Mouse (Mus musculus): ENCODE measurements at regions not wholly inside any gene's neighbourhood (a gene's known extent, or its start where the extent isn't known, plus 50 kb on each side); places are given as distances from the start of the nearest gene placed in this dataset.

- H3K27ac ChIP-seq, result no peak overlapping the region
- no peaks in the 10 kb centered on the region for H3K4me1 ChIP-seq (replicated peaks; ENCODE audit: insufficient read depth, low read length)
- no peak overlapping the region for H3K9ac ChIP-seq (ENCODE audit: low read depth, low read length)
- no peak for DNase-seq (ENCODE audit: low spot score)
- 87% methylated on average over 3 of the region's 3 CpGs for WGBS
- H3K4me3 ChIP-seq (replicated peaks; ENCODE audit: low read depth, low read length), result no peak overlapping the region
- ATAC-seq (replicated peaks; ENCODE audit: low FRiP score, low read depth), result no peak
- no peaks in the 10 kb centered on the region for H3K27me3 ChIP-seq (ENCODE audit: insufficient read depth, low read length)
- no peaks in the 10 kb centered on the region for H3K36me3 ChIP-seq (ENCODE audit: insufficient read depth, low read length)
- H3K4me2 ChIP-seq (ENCODE audit: low read length), result no peak overlapping the region
- H3K9me3 ChIP-seq (replicated peaks; ENCODE audit: low read length), result no peaks in the 10 kb centered on the region
- TF ChIP-seq CTCF (IDR thresholded peaks at IDR 0.05; ENCODE audit: low read depth), result no peak
These were observed 385.3 kb downstream of the Cdk5rap2 start for GRCm38 (mm10) chr4:70024838-70025376.

GRCm38 (mm10) chr4:70020905-70021470 lies 389.3 kb downstream of the Cdk5rap2 start:
- Histone ChIP-seq H3K9ac (ENCODE audit: low read depth, low read length) (no peak overlapping the region), H3K4me3 (replicated peaks; ENCODE audit: low read depth, low read length) (no peak overlapping the region), H3K4me1 (replicated peaks; ENCODE audit: insufficient read depth, low read length) (no peaks in the 10 kb centered on the region), H3K36me3 (ENCODE audit: insufficient read depth, low read length) (no peaks in the 10 kb centered on the region), H3K9me3 (replicated peaks; ENCODE audit: low read length) (no peaks in the 10 kb centered on the region), H3K4me2 (ENCODE audit: low read length) (no peak overlapping the region), H3K27me3 (ENCODE audit: insufficient read depth, low read length) (no peaks in the 10 kb centered on the region), H3K27ac (no peak overlapping the region)
- WGBS, result 50% methylated on average over 6 of the region's 6 CpGs
- DNase-seq (ENCODE audit: low spot score) (peak; percentile 53), ATAC-seq (replicated peaks; ENCODE audit: low FRiP score, low read depth) (no peak)
- TF ChIP-seq CTCF (IDR thresholded peaks at IDR 0.05; ENCODE audit: low read depth), result no peak

GRCm38 (mm10) chr4:70012220-70012580 lies 398.0 kb downstream of the Cdk5rap2 start:
- Histone ChIP-seq H3K9ac (ENCODE audit: low read depth, low read length) (no peak overlapping the region), H3K27me3 (ENCODE audit: insufficient read depth, low read length) (no peaks in the 10 kb centered on the region), H3K27ac (no peak overlapping the region), H3K4me3 (replicated peaks; ENCODE audit: low read depth, low read length) (no peak overlapping the region), H3K36me3 (ENCODE audit: insufficient read depth, low read length) (no peaks in the 10 kb centered on the region), H3K4me2 (ENCODE audit: low read length) (no peak overlapping the region), H3K9me3 (replicated peaks; ENCODE audit: low read length) (no peaks in the 10 kb centered on the region), H3K4me1 (replicated peaks; ENCODE audit: insufficient read depth, low read length) (no peaks in the 10 kb centered on the region)
- WGBS, result 62% methylated on average over 6 of the region's 6 CpGs
- ATAC-seq (replicated peaks; ENCODE audit: low FRiP score, low read depth), result no peak
- no peak for DNase-seq (ENCODE audit: low spot score)
- no peak for TF ChIP-seq CTCF (IDR thresholded peaks at IDR 0.05; ENCODE audit: low read depth)

GRCm38 (mm10) chr4:70011491-70012219 lies 398.6 kb downstream of the Cdk5rap2 start:
- Histone ChIP-seq H3K9me3 (replicated peaks; ENCODE audit: low read length) (no peaks in the 10 kb centered on the region), H3K27me3 (ENCODE audit: insufficient read depth, low read length) (no peaks in the 10 kb centered on the region), H3K36me3 (ENCODE audit: insufficient read depth, low read length) (no peaks in the 10 kb centered on the region), H3K9ac (ENCODE audit: low read depth, low read length) (no peak overlapping the region), H3K27ac (no peak overlapping the region), H3K4me3 (replicated peaks; ENCODE audit: low read depth, low read length) (no peak overlapping the region), H3K4me2 (ENCODE audit: low read length) (no peak overlapping the region), H3K4me1 (replicated peaks; ENCODE audit: insufficient read depth, low read length) (no peaks in the 10 kb centered on the region)
- WGBS, result 68% methylated on average over 4 of the region's 4 CpGs
- DNase-seq (ENCODE audit: low spot score) (no peak), ATAC-seq (replicated peaks; ENCODE audit: low FRiP score, low read depth) (no peak)
- TF ChIP-seq CTCF (IDR thresholded peaks at IDR 0.05; ENCODE audit: low read depth), result no peak

GRCm38 (mm10) chr4:70010466-70010865 lies 399.8 kb downstream of the Cdk5rap2 start:
- TF ChIP-seq CTCF (IDR thresholded peaks at IDR 0.05; ENCODE audit: low read depth), result no peak
- ATAC-seq (replicated peaks; ENCODE audit: low FRiP score, low read depth) (no peak), DNase-seq (ENCODE audit: low spot score) (no peak)
- Histone ChIP-seq H3K4me1 (replicated peaks; ENCODE audit: insufficient read depth, low read length) (no peaks in the 10 kb centered on the region), H3K9me3 (replicated peaks; ENCODE audit: low read length) (no peaks in the 10 kb centered on the region), H3K4me2 (ENCODE audit: low read length) (no peak overlapping the region), H3K27me3 (ENCODE audit: insufficient read depth, low read length) (no peaks in the 10 kb centered on the region), H3K36me3 (ENCODE audit: insufficient read depth, low read length) (no peaks in the 10 kb centered on the region), H3K9ac (ENCODE audit: low read depth, low read length) (no peak overlapping the region), H3K27ac (no peak overlapping the region), H3K4me3 (replicated peaks; ENCODE audit: low read depth, low read length) (no peak overlapping the region)
- WGBS, result 64% methylated on average over 1 of the region's 1 CpGs

GRCm38 (mm10) chr4:70004966-70005365 lies 405.3 kb downstream of the Cdk5rap2 start:
- no peak for ATAC-seq (replicated peaks; ENCODE audit: low FRiP score, low read depth)
- H3K4me1 ChIP-seq (replicated peaks; ENCODE audit: insufficient read depth, low read length), result no peaks in the 10 kb centered on the region
- H3K4me2 ChIP-seq (ENCODE audit: low read length), result no peak overlapping the region
- H3K4me3 ChIP-seq (replicated peaks; ENCODE audit: low read depth, low read length), result no peak overlapping the region
- DNase-seq (ENCODE audit: low spot score), result no peak
- no peaks in the 10 kb centered on the region for H3K36me3 ChIP-seq (ENCODE audit: insufficient read depth, low read length)
- H3K27ac ChIP-seq, result no peak overlapping the region
- H3K9me3 ChIP-seq (replicated peaks; ENCODE audit: low read length), result no peaks in the 10 kb centered on the region
- TF ChIP-seq CTCF (IDR thresholded peaks at IDR 0.05; ENCODE audit: low read depth), result no peak
- H3K9ac ChIP-seq (ENCODE audit: low read depth, low read length), result no peak overlapping the region
- no peaks in the 10 kb centered on the region for H3K27me3 ChIP-seq (ENCODE audit: insufficient read depth, low read length)

Measured in kidney, postnatal 0 days (tissue).